15 mouse cellular contexts compared by ENCODE assay signal in the genomic region with DNA sequence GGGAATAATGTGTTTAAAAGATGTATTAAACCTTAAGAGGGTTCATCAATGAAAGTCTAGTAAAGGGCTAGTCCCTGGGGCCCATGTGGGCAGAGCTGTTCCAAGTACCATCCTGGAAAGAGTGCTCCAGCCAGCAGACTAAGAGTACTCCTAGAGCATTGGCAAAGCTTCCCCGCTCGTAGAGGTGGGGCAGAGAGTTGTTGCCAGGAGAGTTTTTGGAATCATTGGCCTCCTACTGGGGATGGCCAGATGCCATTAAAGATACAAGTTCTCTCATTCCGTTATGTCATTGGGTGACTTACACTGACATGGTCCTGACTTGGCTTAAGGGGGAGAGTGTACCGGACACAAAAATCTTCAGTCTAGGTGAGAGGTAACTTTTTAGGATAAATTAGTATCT. TPM values are rescaled to one million over a fixed set of nuclear protein-coding genes. Genes with fewer than 3 reads are reported as not detected.
DNase-seq lines count a peak whose midpoint lies in the region; ATAC-seq lines count a peak whose summit lies in the region.
"Had no signal": no experiment of that assay in that cellular context is flagged by ENCODE, and none has a peak within 500 bp of the region (broad histone marks: within the 10 kb centered on the region; RNA-seq: fewer than 3 reads in every experiment).

No protein-coding gene starts in this region.

- no peak overlapping the region for H3K27ac ChIP-seq in kidney, embryonic 14.5 days (ENCODE audit: low read depth, low read length)
- H3K27ac ChIP-seq: embryonic facial prominence, embryonic 10.5 days; kidney, postnatal 0 days had no signal

- H3K4me3 ChIP-seq in kidney, embryonic 14.5 days (ENCODE audit: low read length): no peak overlapping the region
- H3K4me3 ChIP-seq: embryonic facial prominence, embryonic 10.5 days; midbrain, embryonic 15.5 days had no signal

- H3K27me3 ChIP-seq in kidney, embryonic 14.5 days (ENCODE audit: control insufficient read depth, insufficient read depth, low read length): no peaks in the 10 kb centered on the region
- H3K27me3 ChIP-seq: midbrain, embryonic 15.5 days had no signal

- 78% methylated on average over 4 of the region's 4 CpGs for WGBS in kidney, embryonic 14.5 days

- ATAC-seq in kidney, embryonic 14.5 days (ENCODE audit: low FRiP score, low TSS enrichment): no peak
- ATAC-seq: forebrain, embryonic 16.5 days; liver, postnatal 0 days; midbrain, embryonic 15.5 days had no signal

- H3K9me3 ChIP-seq in kidney, embryonic 14.5 days (ENCODE audit: control insufficient read depth, low read length): no peaks in the 10 kb centered on the region
- H3K9me3 ChIP-seq: embryonic facial prominence, embryonic 10.5 days; midbrain, embryonic 15.5 days had no signal

- H3K36me3 ChIP-seq in kidney, embryonic 14.5 days (ENCODE audit: control insufficient read depth, insufficient read depth, low read length): peaks cover 41% of the 10 kb centered on the region

- DNase-seq in adrenal gland, postnatal 10 days: peak; percentile 70
- no peak for DNase-seq in adrenal gland, adult 8-10 months
- DNase-seq in kidney, adult 9 months: peak; percentile 59
- DNase-seq in kidney, adult 11 months: no peak
- peak; percentile 26 for DNase-seq in adrenal gland, postnatal 25 days
- peak; percentile 80 for DNase-seq in heart, postnatal 10 days
- no peak for DNase-seq in layer of hippocampus, postnatal 14 days (ENCODE audit: low spot score in 2 of 2)
- DNase-seq: liver, postnatal 0 days; spleen, adult 18-20 months had no signal

- peaks cover 16% of the 10 kb centered on the region for H3K4me1 ChIP-seq in kidney, embryonic 14.5 days (ENCODE audit: control insufficient read depth, insufficient read depth, low read length)

- no peak overlapping the region for H3K9ac ChIP-seq in kidney, embryonic 14.5 days (ENCODE audit: low read depth, low read length)
- H3K9ac ChIP-seq: liver, postnatal 0 days; midbrain, embryonic 15.5 days had no signal

- intact Hi-C loops in heart, postnatal 10 days (cut with DNase I): no loop called here

- no peak overlapping the region for H3K4me2 ChIP-seq in kidney, embryonic 14.5 days (replicated peaks; ENCODE audit: low read depth, low read length)
- H3K4me2 ChIP-seq: midbrain, embryonic 15.5 days had no signal

RNA-seq across cellular contexts. Expression of gene Sv2a, which starts 1.4 kb away (rescaled TPM):
- 10 to 100 TPM in 1 of 2 experiments, 1 to 10 TPM in 1; 9.5 to 14.2 TPM for total RNA-seq in adrenal gland, postnatal 10 days (2021)
- total RNA-seq in adrenal gland, adult 8-10 months (2022): 10 to 100 TPM in 3 of 4 experiments, 1 to 10 TPM in 1; 9.4 to 16.7 (median 13.6) TPM
- total RNA-seq in adrenal gland, postnatal 25 days (2021): 7.3 and 11.8 TPM in 2 replicates
- 10 to 100 TPM; 13.7 to 14.0 TPM for total RNA-seq in heart, postnatal 10 days (2021)
- 100 to 1,000 TPM; 360 to 375 TPM for total RNA-seq in layer of hippocampus, postnatal 14 days (2021)
- polyA plus RNA-seq in kidney, embryonic 14.5 days (2014; fragmentation: Nextera tagmentation; extraction: Ambion mirVana): 2.2 and 3.3 TPM in 2 replicates

RNA-seq across cellular contexts. Expression of gene Sf3b4, which starts 7.4 kb away (rescaled TPM):
- 10 to 100 TPM; 50.4 to 50.9 TPM for total RNA-seq in adrenal gland, postnatal 10 days (2021)
- 10 to 100 TPM; 46.8 to 59.3 (median 50.8) TPM for total RNA-seq in adrenal gland, adult 8-10 months (2022)
- 55.3 and 58.9 TPM in 2 replicates for total RNA-seq in adrenal gland, postnatal 25 days (2021)
- 10 to 100 TPM; 27.8 to 28.2 TPM for total RNA-seq in heart, postnatal 10 days (2021)
- total RNA-seq in layer of hippocampus, postnatal 14 days (2021): 10 to 100 TPM; 48.6 to 52.4 TPM
- polyA plus RNA-seq in kidney, embryonic 14.5 days (2014; fragmentation: Nextera tagmentation; extraction: Ambion mirVana): 220 and 235 TPM in 2 replicates

RNA-seq across cellular contexts. Expression of gene Mtmr11, which starts 17.7 kb away (rescaled TPM):
- 10 to 100 TPM; 13.0 to 17.1 TPM for total RNA-seq in adrenal gland, postnatal 10 days (2021)
- 10 to 100 TPM; 14.7 to 70.7 (median 43.7) TPM for total RNA-seq in adrenal gland, adult 8-10 months (2022)
- 16.3 and 27.0 TPM in 2 replicates for total RNA-seq in adrenal gland, postnatal 25 days (2021)
- 1 to 10 TPM; 6.6 to 7.8 TPM for total RNA-seq in heart, postnatal 10 days (2021)
- 1 to 10 TPM; 5.8 to 7.8 TPM for total RNA-seq in layer of hippocampus, postnatal 14 days (2021)
- polyA plus RNA-seq in kidney, embryonic 14.5 days (2014; fragmentation: Nextera tagmentation; extraction: Ambion mirVana): 14.0 and 22.6 TPM in 2 replicates

RNA-seq across cellular contexts. Expression of gene Bola1, which starts 40.0 kb away (rescaled TPM):
- 10 to 100 TPM; 28.6 to 31.3 TPM for total RNA-seq in adrenal gland, postnatal 10 days (2021)
- total RNA-seq in adrenal gland, adult 8-10 months (2022): 10 to 100 TPM; 24.2 to 48.0 (median 33.0) TPM
- total RNA-seq in adrenal gland, postnatal 25 days (2021): 39.3 and 42.4 TPM in 2 replicates
- total RNA-seq in heart, postnatal 10 days (2021): 10 to 100 TPM; 19.3 to 19.6 TPM
- total RNA-seq in layer of hippocampus, postnatal 14 days (2021): 10 to 100 TPM; 16.1 to 21.2 TPM
- 65.0 and 70.9 TPM in 2 replicates for polyA plus RNA-seq in kidney, embryonic 14.5 days (2014; fragmentation: Nextera tagmentation; extraction: Ambion mirVana)

RNA-seq across cellular contexts. Expression of gene Hist2h2ab, which starts 40.1 kb away (rescaled TPM):
- total RNA-seq in adrenal gland, postnatal 10 days (2021): 10 to 100 TPM; 17.5 to 21.2 TPM
- total RNA-seq in adrenal gland, adult 8-10 months (2022): 1 to 10 TPM; 4.8 to 9.2 (median 9.0) TPM
- total RNA-seq in adrenal gland, postnatal 25 days (2021): 7.7 and 10.9 TPM in 2 replicates
- 10 to 100 TPM; 10.6 to 14.9 TPM for total RNA-seq in heart, postnatal 10 days (2021)
- 10 to 100 TPM in 1 of 2 experiments, 1 to 10 TPM in 1; 9.4 to 10.4 TPM for total RNA-seq in layer of hippocampus, postnatal 14 days (2021)
- polyA plus RNA-seq in kidney, embryonic 14.5 days (2014; fragmentation: Nextera tagmentation; extraction: Ambion mirVana): 2.2 and 2.4 TPM in 2 replicates
- polyA plus RNA-seq: forebrain, embryonic 16.5 days; heart, embryonic 16.5 days; kidney, postnatal 0 days had no signal

Comparison
In these comparisons a context has a peak if more than half of its experiments do, and no peak if none do; other contexts are left out.
1. DNase-seq: peak in adrenal gland, postnatal 10 days (single experiment), kidney, adult 9 months (single experiment), adrenal gland, postnatal 25 days (single experiment) and heart, postnatal 10 days (2 of 2); none in adrenal gland, adult 8-10 months (single experiment), kidney, adult 11 months (single experiment) and layer of hippocampus, postnatal 14 days (0 of 2).
2. RNA of gene Sv2a, which starts 1.4 kb away (total RNA-seq): 360 to 375 TPM in layer of hippocampus, postnatal 14 days; 9.5 to 14.2 TPM in adrenal gland, postnatal 10 days, 9.4 to 16.7 TPM in adrenal gland, adult 8-10 months, 13.7 to 14.0 TPM in heart, postnatal 10 days and 7.3 to 11.8 TPM in adrenal gland, postnatal 25 days; every median in the first group is over 10 times any median in the second.